Mouse (Mus musculus): ENCODE results near the gene Trpm4. TPM values are rescaled to one million over a fixed set of nuclear protein-coding genes. Genes with fewer than 3 reads are reported as not detected.

Gene Trpm4
- polyA plus RNA-seq, 1 experiment from 2014 or later: 1.7 TPM

- H3K36me3 ChIP-seq (ENCODE audit: control insufficient read depth, insufficient read depth): no peaks in the 10 kb centered on the region
Measured at GRCm38 (mm10) chr7:45286486-45286885, 47.1 kb downstream of the Trpm4 start.

GRCm38 (mm10) chr7:45277136-45277760 is 56.3 kb downstream of the Trpm4 start, which contains the start of gene Slc6a21:
Gene Slc6a21, plus strand, starts transcription at chr7:45277513.
- ATAC-seq (ENCODE audit: low read depth): peak; percentile 41
- H3K4me3 ChIP-seq (ENCODE audit: low read depth, low read length): peak within 1 kb of the TSS; percentile 55
- H3K9me3 ChIP-seq (replicated peaks; ENCODE audit: control insufficient read depth, low read length): no peaks in the 10 kb centered on the region
- no peak within 1 kb of the TSS for H3K27ac ChIP-seq (ENCODE audit: low read length)
- H3K4me2 ChIP-seq (ENCODE audit: low read depth, low read length): peak within 1 kb of the TSS; percentile 66
- WGBS (ENCODE audit: insufficient replicate concordance): 4% methylated on average over 44 of the region's 44 CpGs
- no peaks in the 10 kb centered on the region for H3K27me3 ChIP-seq (ENCODE audit: control insufficient read depth, insufficient read depth, low read depth, low read length)
- no peaks in the 10 kb centered on the region; the same call in 1 of the 2 replicates for H3K4me1 ChIP-seq (ENCODE audit: control insufficient read depth, low read depth, low read length)
- H3K9ac ChIP-seq (ENCODE audit: low read depth, low read length): peak within 1 kb of the TSS; percentile 18; the same call in 1 of the 2 replicates
- H3K36me3 ChIP-seq (ENCODE audit: control insufficient read depth, insufficient read depth): no peaks in the 10 kb centered on the region

More at GRCm38 (mm10) chr7:45286486-45286885, 47.1 kb downstream of the Trpm4 start:
- no peak for ATAC-seq (ENCODE audit: low read depth)
- no peaks in the 10 kb centered on the region for H3K9me3 ChIP-seq (replicated peaks; ENCODE audit: control insufficient read depth, low read length)
- no peak overlapping the region for H3K9ac ChIP-seq (ENCODE audit: low read depth, low read length)
- no peak overlapping the region for H3K4me2 ChIP-seq (ENCODE audit: low read depth, low read length)
- no peaks in the 10 kb centered on the region for H3K4me1 ChIP-seq (ENCODE audit: control insufficient read depth, low read depth, low read length)
- no peak overlapping the region for H3K4me3 ChIP-seq (ENCODE audit: low read depth, low read length)
- no peak overlapping the region for H3K27ac ChIP-seq (ENCODE audit: low read length)
- 75% methylated on average over 13 of the region's 13 CpGs for WGBS (ENCODE audit: insufficient replicate concordance)
- no peaks in the 10 kb centered on the region for H3K27me3 ChIP-seq (ENCODE audit: control insufficient read depth, insufficient read depth, low read depth, low read length)

GRCm38 (mm10) chr7:45273672-45274071 is 59.9 kb downstream of the Trpm4 start:
- H3K27me3 ChIP-seq (ENCODE audit: control insufficient read depth, insufficient read depth, low read depth, low read length): no peaks in the 10 kb centered on the region
- H3K27ac ChIP-seq (ENCODE audit: low read length): no peak overlapping the region
- H3K4me2 ChIP-seq (ENCODE audit: low read depth, low read length): no peak overlapping the region
- ATAC-seq (ENCODE audit: low read depth): peak; percentile 67
- H3K9me3 ChIP-seq (replicated peaks; ENCODE audit: control insufficient read depth, low read length): no peaks in the 10 kb centered on the region
- H3K4me1 ChIP-seq (ENCODE audit: control insufficient read depth, low read depth, low read length): no peaks in the 10 kb centered on the region; the same call in 1 of the 2 replicates
- 66% methylated on average over 8 of the region's 8 CpGs for WGBS (ENCODE audit: insufficient replicate concordance)
- H3K9ac ChIP-seq (ENCODE audit: low read depth, low read length): no peak overlapping the region
- no peak overlapping the region for H3K4me3 ChIP-seq (ENCODE audit: low read depth, low read length)
- no peaks in the 10 kb centered on the region for H3K36me3 ChIP-seq (ENCODE audit: control insufficient read depth, insufficient read depth)

- no peak overlapping the region for H3K27ac ChIP-seq (ENCODE audit: low read length)
- no peak for ATAC-seq (ENCODE audit: low read depth)
- no peak overlapping the region for H3K4me2 ChIP-seq (ENCODE audit: low read depth, low read length)
- H3K9me3 ChIP-seq (replicated peaks; ENCODE audit: control insufficient read depth, low read length): no peaks in the 10 kb centered on the region
- no peaks in the 10 kb centered on the region for H3K36me3 ChIP-seq (ENCODE audit: control insufficient read depth, insufficient read depth)
- no peak overlapping the region for H3K9ac ChIP-seq (ENCODE audit: low read depth, low read length)
- H3K27me3 ChIP-seq (ENCODE audit: control insufficient read depth, insufficient read depth, low read depth, low read length): no peaks in the 10 kb centered on the region
- H3K4me3 ChIP-seq (ENCODE audit: low read depth, low read length): no peak overlapping the region
- H3K4me1 ChIP-seq (ENCODE audit: control insufficient read depth, low read depth, low read length): no peaks in the 10 kb centered on the region; the same call in 1 of the 2 replicates
- 57% methylated on average over 10 of the region's 10 CpGs for WGBS (ENCODE audit: insufficient replicate concordance)
Measured at GRCm38 (mm10) chr7:45272786-45273412, 60.7 kb downstream of the Trpm4 start.

GRCm38 (mm10) chr7:45265518-45265917 is 68.1 kb downstream of the Trpm4 start:
- Histone ChIP-seq H3K36me3 (ENCODE audit: control insufficient read depth, insufficient read depth) (no peaks in the 10 kb centered on the region), H3K4me2 (ENCODE audit: low read depth, low read length) (no peak overlapping the region), H3K27ac (ENCODE audit: low read length) (no peak overlapping the region), H3K9me3 (replicated peaks; ENCODE audit: control insufficient read depth, low read length) (no peaks in the 10 kb centered on the region), H3K4me1 (ENCODE audit: control insufficient read depth, low read depth, low read length) (no peaks in the 10 kb centered on the region), H3K4me3 (ENCODE audit: low read depth, low read length) (no peak overlapping the region), H3K27me3 (ENCODE audit: control insufficient read depth, insufficient read depth, low read depth, low read length) (no peaks in the 10 kb centered on the region), H3K9ac (ENCODE audit: low read depth, low read length) (no peak overlapping the region)
- ATAC-seq (ENCODE audit: low read depth): no peak
- 45% methylated on average over 1 of the region's 1 CpGs for WGBS (ENCODE audit: insufficient replicate concordance)

- no peaks in the 10 kb centered on the region for H3K27me3 ChIP-seq (ENCODE audit: control insufficient read depth, insufficient read depth, low read depth, low read length)
- H3K4me3 ChIP-seq (ENCODE audit: low read depth, low read length): no peak overlapping the region
- WGBS (ENCODE audit: insufficient replicate concordance): 55% methylated on average over 3 of the region's 3 CpGs
- no peaks in the 10 kb centered on the region for H3K4me1 ChIP-seq (ENCODE audit: control insufficient read depth, low read depth, low read length)
- H3K27ac ChIP-seq (ENCODE audit: low read length): no peak overlapping the region
- H3K36me3 ChIP-seq (ENCODE audit: control insufficient read depth, insufficient read depth): no peaks in the 10 kb centered on the region
- H3K9ac ChIP-seq (ENCODE audit: low read depth, low read length): no peak overlapping the region
- H3K9me3 ChIP-seq (replicated peaks; ENCODE audit: control insufficient read depth, low read length): no peaks in the 10 kb centered on the region
- no peak overlapping the region for H3K4me2 ChIP-seq (ENCODE audit: low read depth, low read length)
- no peak for ATAC-seq (ENCODE audit: low read depth)
Measured at GRCm38 (mm10) chr7:45264348-45264747, 69.2 kb downstream of the Trpm4 start.

- Histone ChIP-seq H3K4me2 (ENCODE audit: low read depth, low read length) (no peak overlapping the region), H3K4me1 (ENCODE audit: control insufficient read depth, low read depth, low read length) (no peaks in the 10 kb centered on the region), H3K36me3 (ENCODE audit: control insufficient read depth, insufficient read depth) (no peaks in the 10 kb centered on the region), H3K27ac (ENCODE audit: low read length) (no peak overlapping the region), H3K4me3 (ENCODE audit: low read depth, low read length) (no peak overlapping the region), H3K27me3 (ENCODE audit: control insufficient read depth, insufficient read depth, low read depth, low read length) (no peaks in the 10 kb centered on the region), H3K9ac (ENCODE audit: low read depth, low read length) (no peak overlapping the region), H3K9me3 (replicated peaks; ENCODE audit: control insufficient read depth, low read length) (no peaks in the 10 kb centered on the region)
- no peak for ATAC-seq (ENCODE audit: low read depth)
- 59% methylated on average over 7 of the region's 7 CpGs for WGBS (ENCODE audit: insufficient replicate concordance)
Measured at GRCm38 (mm10) chr7:45263006-45263607, 70.5 kb downstream of the Trpm4 start.

- 45% methylated on average over 7 of the region's 7 CpGs for WGBS (ENCODE audit: insufficient replicate concordance)
- Histone ChIP-seq H3K4me1 (ENCODE audit: control insufficient read depth, low read depth, low read length) (no peaks in the 10 kb centered on the region), H3K27ac (ENCODE audit: low read length) (no peak overlapping the region), H3K4me3 (ENCODE audit: low read depth, low read length) (no peak overlapping the region), H3K9ac (ENCODE audit: low read depth, low read length) (no peak overlapping the region), H3K4me2 (ENCODE audit: low read depth, low read length) (no peak overlapping the region), H3K36me3 (ENCODE audit: control insufficient read depth, insufficient read depth) (no peaks in the 10 kb centered on the region), H3K27me3 (ENCODE audit: control insufficient read depth, insufficient read depth, low read depth, low read length) (no peaks in the 10 kb centered on the region), H3K9me3 (replicated peaks; ENCODE audit: control insufficient read depth, low read length) (no peaks in the 10 kb centered on the region)
- ATAC-seq (ENCODE audit: low read depth): no peak
Measured at GRCm38 (mm10) chr7:45262266-45262665, 71.3 kb downstream of the Trpm4 start.

- H3K36me3 ChIP-seq (ENCODE audit: control insufficient read depth, insufficient read depth): no peaks in the 10 kb centered on the region
- WGBS (ENCODE audit: insufficient replicate concordance): 61% methylated on average over 8 of the region's 8 CpGs
Measured at GRCm38 (mm10) chr7:45259281-45259680, 74.3 kb downstream of the Trpm4 start.

More at GRCm38 (mm10) chr7:45259281-45259680, 74.3 kb downstream of the Trpm4 start:
- no peak overlapping the region for H3K4me3 ChIP-seq (ENCODE audit: low read depth, low read length)
- H3K4me2 ChIP-seq (ENCODE audit: low read depth, low read length): no peak overlapping the region
- H3K27me3 ChIP-seq (ENCODE audit: control insufficient read depth, insufficient read depth, low read depth, low read length): no peaks in the 10 kb centered on the region
- H3K9ac ChIP-seq (ENCODE audit: low read depth, low read length): no peak overlapping the region
- no peak overlapping the region for H3K27ac ChIP-seq (ENCODE audit: low read length)
- H3K9me3 ChIP-seq (replicated peaks; ENCODE audit: control insufficient read depth, low read length): no peaks in the 10 kb centered on the region
- H3K4me1 ChIP-seq (ENCODE audit: control insufficient read depth, low read depth, low read length): no peaks in the 10 kb centered on the region
- ATAC-seq (ENCODE audit: low read depth): no peak

Measured in liver, embryonic 16.5 days (tissue).